Mouse (Mus musculus): ENCODE data around the gene Srsf12.

Gene Srsf12

GRCm38 (mm10) chr4:33249716-33250230 lies 41.0 kb downstream of the Srsf12 start:
- DNase-seq (ENCODE audit: low spot score in 2 of 2), result no peak

GRCm38 (mm10) chr4:33250867-33251266 lies 42.1 kb downstream of the Srsf12 start:
- DNase-seq (ENCODE audit: low spot score in 2 of 2), result no peak

- DNase-seq (ENCODE audit: low spot score in 2 of 2), result no peak
These were observed 45.9 kb downstream of the Srsf12 start for GRCm38 (mm10) chr4:33254706-33255105.

GRCm38 (mm10) chr4:33257263-33257964 lies 48.6 kb downstream of the Srsf12 start:
- no peak for DNase-seq (ENCODE audit: low spot score in 2 of 2)

- DNase-seq (ENCODE audit: low spot score in 2 of 2), result no peak
These were observed 51.5 kb downstream of the Srsf12 start for GRCm38 (mm10) chr4:33260311-33260710.

- DNase-seq (ENCODE audit: low spot score in 2 of 2), result peak; percentile 81 to 86
These were observed 52.5 kb downstream of the Srsf12 start for GRCm38 (mm10) chr4:33261311-33261753.

GRCm38 (mm10) chr4:33262897-33263296 lies 54.1 kb downstream of the Srsf12 start:
- no peak for DNase-seq (ENCODE audit: low spot score in 2 of 2)

GRCm38 (mm10) chr4:33264979-33265726 lies 56.4 kb downstream of the Srsf12 start:
- no peak for DNase-seq (ENCODE audit: low spot score in 2 of 2)

- DNase-seq (ENCODE audit: low spot score in 2 of 2), result no peak
These were observed 61.9 kb downstream of the Srsf12 start for GRCm38 (mm10) chr4:33270386-33271314.

GRCm38 (mm10) chr4:33273437-33273836 lies 64.6 kb downstream of the Srsf12 start:
- DNase-seq (ENCODE audit: low spot score in 2 of 2), result no peak

GRCm38 (mm10) chr4:33281891-33282685 lies 73.3 kb downstream of the Srsf12 start:
- DNase-seq (ENCODE audit: low spot score in 2 of 2), result no peak
